Mouse (Mus musculus): ENCODE data around the gene 4930402F06Rik. TPM values are rescaled to one million over a fixed set of nuclear protein-coding genes. Genes with fewer than 3 reads are reported as not detected.

Gene 4930402F06Rik
- polyA plus RNA-seq, 1 experiment from 2014 or later, result not detected

- Histone ChIP-seq H3K4me2 (no peak overlapping the region), H3K9ac (no peak overlapping the region), H3K4me3 (no peak overlapping the region), H3K9me3 (replicated peaks) (no peaks in the 10 kb centered on the region), H3K27ac (peak overlapping the region; percentile 72), H3K36me3 (no peaks in the 10 kb centered on the region), H3K4me1 (replicated peaks) (peaks cover 53% of the 10 kb centered on the region), H3K27me3 (no peaks in the 10 kb centered on the region)
- 0 out of 2 replicates have a peak, but pooled peaks have one; percentile 5 for ATAC-seq (replicated peaks; ENCODE audit: insufficient number of reproducible peaks, insufficient read depth, low FRiP score, low read depth)
- WGBS, result 46% methylated on average over 4 of the region's 4 CpGs
Observed at GRCm38 (mm10) chr2:35433428-35433827, 36.5 kb upstream of the 4930402F06Rik start.

- H3K36me3 ChIP-seq, result no peaks in the 10 kb centered on the region
- H3K27ac ChIP-seq, result peak overlapping the region; percentile 72
- H3K27me3 ChIP-seq, result no peaks in the 10 kb centered on the region
- peak overlapping the region; percentile 55 for H3K4me2 ChIP-seq
- H3K9me3 ChIP-seq (replicated peaks), result no peaks in the 10 kb centered on the region
- H3K9ac ChIP-seq, result peak overlapping the region; percentile 40; the same call in 1 of the 2 replicates
- peaks cover 61% of the 10 kb centered on the region for H3K4me1 ChIP-seq (replicated peaks)
- peak; percentile 75 for ATAC-seq (replicated peaks; ENCODE audit: insufficient number of reproducible peaks, insufficient read depth, low FRiP score, low read depth)
- peak overlapping the region; percentile 31 for H3K4me3 ChIP-seq
- WGBS, result 27% methylated on average over 7 of the region's 7 CpGs
Observed at GRCm38 (mm10) chr2:35432472-35432871, 35.5 kb upstream of the 4930402F06Rik start.

GRCm38 (mm10) chr2:35432011-35432410, 35.0 kb upstream of the 4930402F06Rik start:
- Histone ChIP-seq H3K9me3 (replicated peaks) (no peaks in the 10 kb centered on the region), H3K27ac (peak overlapping the region; percentile 72), H3K4me1 (replicated peaks) (peaks cover 61% of the 10 kb centered on the region), H3K27me3 (no peaks in the 10 kb centered on the region), H3K4me3 (peak overlapping the region; percentile 31), H3K9ac (peak overlapping the region; percentile 40; the same call in 1 of the 2 replicates), H3K4me2 (peak overlapping the region; percentile 55), H3K36me3 (no peaks in the 10 kb centered on the region)
- peak; percentile 59 for ATAC-seq (replicated peaks; ENCODE audit: insufficient number of reproducible peaks, insufficient read depth, low FRiP score, low read depth)
- 16% methylated on average over 7 of the region's 7 CpGs for WGBS

GRCm38 (mm10) chr2:35430806-35431205, 33.8 kb upstream of the 4930402F06Rik start:
- Histone ChIP-seq H3K4me3 (no peak overlapping the region), H3K4me2 (no peak overlapping the region), H3K9ac (no peak overlapping the region), H3K9me3 (replicated peaks) (no peaks in the 10 kb centered on the region), H3K27ac (peak overlapping the region; percentile 72; the same call in 1 of the 2 replicates), H3K4me1 (replicated peaks) (peaks cover 61% of the 10 kb centered on the region), H3K27me3 (no peaks in the 10 kb centered on the region), H3K36me3 (no peaks in the 10 kb centered on the region)
- 92% methylated on average over 8 of the region's 8 CpGs for WGBS
- ATAC-seq (replicated peaks; ENCODE audit: insufficient number of reproducible peaks, insufficient read depth, low FRiP score, low read depth), result no peak

- H3K4me1 ChIP-seq (replicated peaks), result peaks cover 45% of the 10 kb centered on the region
- 62% methylated on average over 4 of the region's 4 CpGs for WGBS
Observed at GRCm38 (mm10) chr2:35428615-35429300, 31.8 kb upstream of the 4930402F06Rik start.

GRCm38 (mm10) chr2:35427559-35427958, 30.6 kb upstream of the 4930402F06Rik start:
- 48% methylated on average over 2 of the region's 2 CpGs for WGBS
- H3K9ac ChIP-seq, result no peak overlapping the region
- H3K9me3 ChIP-seq (replicated peaks), result no peaks in the 10 kb centered on the region
- peaks cover 2% of the 10 kb centered on the region; the same call in 1 of the 2 replicates for H3K36me3 ChIP-seq
- H3K4me2 ChIP-seq, result no peak overlapping the region
- H3K27me3 ChIP-seq, result no peaks in the 10 kb centered on the region
- ATAC-seq (replicated peaks; ENCODE audit: insufficient number of reproducible peaks, insufficient read depth, low FRiP score, low read depth), result no peak
- peaks cover 33% of the 10 kb centered on the region for H3K4me1 ChIP-seq (replicated peaks)
- no peak overlapping the region for H3K27ac ChIP-seq
- H3K4me3 ChIP-seq, result no peak overlapping the region

More at GRCm38 (mm10) chr2:35428615-35429300, 31.8 kb upstream of the 4930402F06Rik start:
- 0 out of 2 replicates have a peak overlapping the region, but pooled peaks have one; percentile 1 for H3K27ac ChIP-seq
- no peak overlapping the region for H3K4me3 ChIP-seq
- H3K4me2 ChIP-seq, result no peak overlapping the region
- no peaks in the 10 kb centered on the region for H3K27me3 ChIP-seq
- H3K36me3 ChIP-seq, result no peaks in the 10 kb centered on the region
- ATAC-seq (replicated peaks; ENCODE audit: insufficient number of reproducible peaks, insufficient read depth, low FRiP score, low read depth), result no peak
- H3K9me3 ChIP-seq (replicated peaks), result no peaks in the 10 kb centered on the region
- no peak overlapping the region for H3K9ac ChIP-seq

GRCm38 (mm10) chr2:35423711-35424339, 26.9 kb upstream of the 4930402F06Rik start:
- Histone ChIP-seq H3K9ac (no peak overlapping the region), H3K36me3 (peaks cover 39% of the 10 kb centered on the region), H3K27me3 (no peaks in the 10 kb centered on the region), H3K4me3 (no peak overlapping the region), H3K9me3 (replicated peaks) (peaks cover 5% of the 10 kb centered on the region; the same call in 1 of the 2 replicates), H3K27ac (no peak overlapping the region), H3K4me2 (no peak overlapping the region), H3K4me1 (replicated peaks) (peaks cover 12% of the 10 kb centered on the region)
- ATAC-seq (replicated peaks; ENCODE audit: insufficient number of reproducible peaks, insufficient read depth, low FRiP score, low read depth), result no peak
- 95% methylated on average over 1 of the region's 1 CpGs for WGBS

- 84% methylated on average over 3 of the region's 3 CpGs for WGBS
- no peak for ATAC-seq (replicated peaks; ENCODE audit: insufficient number of reproducible peaks, insufficient read depth, low FRiP score, low read depth)
- peaks cover 5% of the 10 kb centered on the region; the same call in 1 of the 2 replicates for H3K9me3 ChIP-seq (replicated peaks)
- H3K4me2 ChIP-seq, result no peak overlapping the region
- H3K4me1 ChIP-seq (replicated peaks), result peaks cover under 1% of the 10 kb centered on the region; the same call in 1 of the 2 replicates
- H3K27ac ChIP-seq, result no peak overlapping the region
- H3K27me3 ChIP-seq, result no peaks in the 10 kb centered on the region
- H3K4me3 ChIP-seq, result no peak overlapping the region
- H3K9ac ChIP-seq, result no peak overlapping the region
- peaks cover 40% of the 10 kb centered on the region for H3K36me3 ChIP-seq
Observed at GRCm38 (mm10) chr2:35422384-35422783, 25.4 kb upstream of the 4930402F06Rik start.

GRCm38 (mm10) chr2:35420681-35421080, 23.7 kb upstream of the 4930402F06Rik start:
- Histone ChIP-seq H3K27ac (no peak overlapping the region), H3K36me3 (peaks cover 40% of the 10 kb centered on the region), H3K9me3 (replicated peaks) (peaks cover 5% of the 10 kb centered on the region; the same call in 1 of the 2 replicates), H3K4me3 (no peak overlapping the region), H3K27me3 (no peaks in the 10 kb centered on the region), H3K9ac (no peak overlapping the region), H3K4me2 (no peak overlapping the region), H3K4me1 (replicated peaks) (peaks cover 4% of the 10 kb centered on the region; the same call in 1 of the 2 replicates)
- ATAC-seq (replicated peaks; ENCODE audit: insufficient number of reproducible peaks, insufficient read depth, low FRiP score, low read depth), result no peak
- WGBS, result 44% methylated on average over 1 of the region's 1 CpGs

- H3K4me1 ChIP-seq (replicated peaks), result peaks cover 4% of the 10 kb centered on the region; the same call in 1 of the 2 replicates
- H3K36me3 ChIP-seq, result peaks cover 40% of the 10 kb centered on the region
- no peak overlapping the region for H3K4me3 ChIP-seq
- no peak overlapping the region for H3K27ac ChIP-seq
- WGBS, result 94% methylated on average over 2 of the region's 2 CpGs
- no peak overlapping the region for H3K4me2 ChIP-seq
- no peak overlapping the region for H3K9ac ChIP-seq
- peaks cover 5% of the 10 kb centered on the region; the same call in 1 of the 2 replicates for H3K9me3 ChIP-seq (replicated peaks)
- no peak for ATAC-seq (replicated peaks; ENCODE audit: insufficient number of reproducible peaks, insufficient read depth, low FRiP score, low read depth)
- H3K27me3 ChIP-seq, result no peaks in the 10 kb centered on the region
Observed at GRCm38 (mm10) chr2:35419671-35420070, 22.7 kb upstream of the 4930402F06Rik start.

- no peak overlapping the region for H3K27ac ChIP-seq
- peaks cover 4% of the 10 kb centered on the region; the same call in 1 of the 2 replicates for H3K4me1 ChIP-seq (replicated peaks)
- no peak for ATAC-seq (replicated peaks; ENCODE audit: insufficient number of reproducible peaks, insufficient read depth, low FRiP score, low read depth)
- H3K4me3 ChIP-seq, result no peak overlapping the region
- H3K9ac ChIP-seq, result no peak overlapping the region
- peaks cover 40% of the 10 kb centered on the region for H3K36me3 ChIP-seq
- WGBS, result 86% methylated on average over 4 of the region's 4 CpGs
- H3K9me3 ChIP-seq (replicated peaks), result peaks cover 5% of the 10 kb centered on the region; the same call in 1 of the 2 replicates
- no peaks in the 10 kb centered on the region for H3K27me3 ChIP-seq
- H3K4me2 ChIP-seq, result no peak overlapping the region
Observed at GRCm38 (mm10) chr2:35419243-35419642, 22.3 kb upstream of the 4930402F06Rik start.
